Mouse (Mus musculus) cerebellum, adult (tissue): ENCODE measurements around the gene Gm10340.
"Not testable (repeated sequence)": the region's sequence is repeated elsewhere in the genome, so short reads cannot be mapped to it uniquely, and the experiment has no call there.

ENCODE experiments used
- ATAC-seq: cut with Nextera tagmentation; 2 replicates; pipeline ENCODE4 v1.9.2; 2017; ENCODE audit warnings: mild to moderate bottlenecking, moderate library complexity, mixed read lengths; ENCODE audit not compliant: insufficient number of reproducible peaks, low FRiP score, low TSS enrichment

The Gm10340 gene

GRCm38 (mm10) chr14:3133697-3134096 lies at the start of gene Gm10340:
Gm10340 (plus strand) TSS chr14:3133997.
- ATAC-seq = not testable (repeated sequence)

GRCm38 (mm10) chr14:3116051-3116450 lies 17.7 kb upstream of the Gm10340 start:
- not testable (repeated sequence) for ATAC-seq

GRCm38 (mm10) chr14:3187955-3188354 lies 54.2 kb downstream of the Gm10340 start, which contains the start of gene Gm5795:
Gm5795 (plus strand) TSS chr14:3188255.
- ATAC-seq = not testable (repeated sequence)
